Mouse (Mus musculus) hematopoietic stem cell, adult 5-6 weeks (primary cell): ENCODE measurements around the gene Rnase2b. TPM values are rescaled to one million over a fixed set of nuclear protein-coding genes. Genes with fewer than 3 reads are reported as not detected.
A peak's percentile ranks its signal among the peaks of the same experiment; 100 is the strongest.

Source experiments
- ATAC-seq, 2 experiments: fragments of 125-278 bp in 1 of 2; replicated peaks in 1 of 2; 2 replicates each; pipeline ENCODE4 v1.8.0; 2016 to 2017; ENCODE audit warnings: inconsistent platforms in 2 of 2, mild to moderate bottlenecking in 2 of 2, moderate number of reproducible peaks in 2 of 2, low read depth in 1 of 2, moderate TSS enrichment in 1 of 2; ENCODE audit not compliant: low FRiP score in 2 of 2, poor library complexity in 2 of 2, severe bottlenecking in 2 of 2, insufficient read depth in 1 of 2, low TSS enrichment in 1 of 2
- total RNA-seq: library from RNA; stranded (forward); fragments of 172-1452, 232-1000 nt; gene quantifications from 2 replicates; pipeline ENCODE4 v1.2.3, GENCODE M21; 2017

Gene Rnase2b
- total RNA-seq, 1 experiment from 2014 or later, result not detected

- ATAC-seq, result peak; percentile 60 to 78; a peak in 3 of 4 replicates
These were observed 38.0 kb downstream of the Rnase2b start for GRCm38 (mm10) chr14:51200054-51200453.

GRCm38 (mm10) chr14:51200466-51200865 lies 38.4 kb downstream of the Rnase2b start:
- ATAC-seq, result no peak

DNA sequence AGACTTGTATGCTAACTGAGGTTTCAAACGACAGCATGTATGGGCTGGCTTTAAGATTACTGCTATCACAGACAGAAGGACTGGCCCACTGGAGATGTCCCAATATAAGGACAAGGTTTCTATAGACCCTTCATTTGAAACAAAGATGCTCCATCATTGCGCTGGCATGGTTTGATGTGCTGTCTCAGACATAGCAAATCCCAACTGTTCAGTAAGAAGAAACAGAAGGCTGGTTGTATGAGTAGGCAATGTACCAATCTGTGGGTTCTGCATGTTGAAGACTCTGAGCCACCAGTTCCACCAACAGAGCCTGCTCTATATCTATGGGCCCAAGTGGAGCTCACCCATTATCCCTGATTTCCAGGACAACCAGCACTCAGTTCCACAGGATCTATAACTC lies 41.1 kb downstream of the Rnase2b start, which contains the start of gene Ear14:
TSS of gene Ear14 (plus strand) at position 277 of the 400 bp plus-strand sequence.
- no peak for ATAC-seq

Other genes with a start within 250 kb of the Rnase2b start
- gene Osgep, start 237.4 kb upstream of the Rnase2b start, total RNA-seq, result 106 and 113 TPM in 2 replicates
- gene Apex1, start 237.3 kb upstream of the Rnase2b start, total RNA-seq, result 136 and 150 TPM in 2 replicates
- 9.0 and 15.9 TPM in 2 replicates for gene Pip4p1, start 231.4 kb upstream of the Rnase2b start, total RNA-seq
- gene Pnp, start 231.2 kb upstream of the Rnase2b start, total RNA-seq, result 101 and 172 TPM in 2 replicates
- 45.7 and 69.8 TPM in 2 replicates for gene Gm49342, start 217.7 kb upstream of the Rnase2b start, total RNA-seq
- 3.5 and 4.7 TPM in 2 replicates for gene Pnp2, start 206.3 kb upstream of the Rnase2b start, total RNA-seq
- not detected in 2 replicates for gene Rnase10, start 154.5 kb upstream of the Rnase2b start, total RNA-seq
- gene Rnase9, start 120.4 kb upstream of the Rnase2b start, total RNA-seq, result not detected in 2 replicates
- not detected in 2 replicates for gene Rnase11, start 112.1 kb upstream of the Rnase2b start, total RNA-seq
- 5.3 TPM in 1 of 2 replicates, not detected in the other for gene Rnase12, start 104.6 kb upstream of the Rnase2b start, total RNA-seq
- gene Olfr750, start 87.8 kb upstream of the Rnase2b start, total RNA-seq, result not detected in 2 replicates
- gene Rnase4, start 71.2 kb upstream of the Rnase2b start, total RNA-seq, result 3.3 and 6.2 TPM in 2 replicates
- gene Ang, start 71.1 kb upstream of the Rnase2b start, total RNA-seq, result 5.9 TPM in 1 of 2 replicates, not detected in the other
- gene Eddm3b, start 47.8 kb upstream of the Rnase2b start, total RNA-seq, result not detected in 2 replicates
- gene Rnase6, start 38.4 kb upstream of the Rnase2b start, total RNA-seq, result 66.9 and 80.2 TPM in 2 replicates
- gene Rnase1, start 15.5 kb upstream of the Rnase2b start, total RNA-seq, result not detected in 2 replicates
- gene Ang2, start 36.9 kb downstream of the Rnase2b start, total RNA-seq, result not detected in 2 replicates
- gene Ear14, start 41.1 kb downstream of the Rnase2b start, total RNA-seq, result not detected in 2 replicates
- not detected in 2 replicates for gene Rnase2a, start 93.9 kb downstream of the Rnase2b start, total RNA-seq
- gene Gm7247, start 199.5 kb downstream of the Rnase2b start, total RNA-seq, result not detected in 2 replicates
- not detected in 2 replicates for gene Vmn2r88, start 248.6 kb downstream of the Rnase2b start, total RNA-seq